Mouse (Mus musculus) right cerebral cortex, postnatal 14 days (tissue): ENCODE data around the gene Ntpcr.
A peak's percentile ranks its signal among the peaks of the same experiment; 100 is the strongest.

ENCODE experiments used
- DNase-seq: peaks from one replicate; pipeline ENCODE4 v3.0.0; 2022

Ntpcr gene

DNA sequence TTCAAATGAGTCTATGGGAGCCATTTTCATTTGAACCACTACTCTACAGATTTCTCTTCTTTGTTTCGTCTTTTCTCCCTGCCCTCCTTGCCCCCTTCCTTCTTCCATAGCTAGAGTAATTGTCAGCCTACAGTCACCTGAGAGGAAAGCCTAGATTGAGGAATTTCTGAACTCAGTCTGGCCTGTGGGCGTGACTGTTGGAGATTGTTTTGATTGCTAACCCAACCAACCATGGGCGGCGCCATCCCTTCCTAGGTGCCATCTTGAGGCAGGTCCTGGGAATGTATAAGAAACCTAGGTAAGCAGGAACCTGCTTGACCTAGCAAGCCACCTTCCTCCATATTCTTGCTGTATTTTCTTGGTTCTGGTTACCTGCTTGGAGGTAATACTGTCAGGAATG, 3.6 kb upstream of the Ntpcr start:
- DNase-seq: no peak

DNA sequence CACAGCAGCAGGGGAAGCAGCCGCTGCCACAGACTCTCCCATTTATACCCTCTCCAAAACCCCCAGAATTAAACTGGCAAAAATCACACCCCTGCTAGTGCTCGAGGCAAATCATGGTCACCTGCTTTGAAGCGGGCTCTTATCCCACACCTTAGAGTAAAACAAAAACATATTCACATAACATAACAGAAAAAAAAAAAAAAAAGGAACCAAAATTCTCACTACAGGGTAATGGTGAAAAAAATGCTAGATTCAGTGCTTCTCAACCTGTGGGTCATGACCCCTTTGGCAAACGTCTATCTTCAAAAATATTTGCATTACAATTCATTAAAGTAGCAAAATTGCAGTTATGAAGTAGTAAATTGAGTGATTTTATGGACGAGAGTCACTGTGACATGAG, 2.8 kb upstream of the Ntpcr start:
- no peak for DNase-seq

DNA sequence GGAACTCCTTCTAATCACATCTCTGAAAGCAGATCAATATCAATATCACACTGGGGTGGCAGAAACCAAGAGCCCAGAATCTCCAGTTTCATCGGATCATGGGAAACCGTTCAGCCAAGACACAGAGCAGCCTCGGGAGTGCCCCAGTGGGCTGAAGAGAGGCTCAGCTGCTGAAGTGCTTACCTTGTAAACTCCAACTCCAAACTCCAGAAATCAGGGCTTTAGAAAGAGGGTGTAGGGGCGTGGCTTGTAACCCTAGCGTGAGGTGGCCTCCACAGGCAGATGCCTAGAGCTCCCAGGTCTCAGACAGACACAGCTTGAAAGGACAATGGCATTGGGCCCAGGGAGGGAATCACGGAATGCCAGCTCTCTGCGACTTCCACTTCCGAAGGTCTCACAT, 2.0 kb upstream of the Ntpcr start:
- no peak for DNase-seq

DNA sequence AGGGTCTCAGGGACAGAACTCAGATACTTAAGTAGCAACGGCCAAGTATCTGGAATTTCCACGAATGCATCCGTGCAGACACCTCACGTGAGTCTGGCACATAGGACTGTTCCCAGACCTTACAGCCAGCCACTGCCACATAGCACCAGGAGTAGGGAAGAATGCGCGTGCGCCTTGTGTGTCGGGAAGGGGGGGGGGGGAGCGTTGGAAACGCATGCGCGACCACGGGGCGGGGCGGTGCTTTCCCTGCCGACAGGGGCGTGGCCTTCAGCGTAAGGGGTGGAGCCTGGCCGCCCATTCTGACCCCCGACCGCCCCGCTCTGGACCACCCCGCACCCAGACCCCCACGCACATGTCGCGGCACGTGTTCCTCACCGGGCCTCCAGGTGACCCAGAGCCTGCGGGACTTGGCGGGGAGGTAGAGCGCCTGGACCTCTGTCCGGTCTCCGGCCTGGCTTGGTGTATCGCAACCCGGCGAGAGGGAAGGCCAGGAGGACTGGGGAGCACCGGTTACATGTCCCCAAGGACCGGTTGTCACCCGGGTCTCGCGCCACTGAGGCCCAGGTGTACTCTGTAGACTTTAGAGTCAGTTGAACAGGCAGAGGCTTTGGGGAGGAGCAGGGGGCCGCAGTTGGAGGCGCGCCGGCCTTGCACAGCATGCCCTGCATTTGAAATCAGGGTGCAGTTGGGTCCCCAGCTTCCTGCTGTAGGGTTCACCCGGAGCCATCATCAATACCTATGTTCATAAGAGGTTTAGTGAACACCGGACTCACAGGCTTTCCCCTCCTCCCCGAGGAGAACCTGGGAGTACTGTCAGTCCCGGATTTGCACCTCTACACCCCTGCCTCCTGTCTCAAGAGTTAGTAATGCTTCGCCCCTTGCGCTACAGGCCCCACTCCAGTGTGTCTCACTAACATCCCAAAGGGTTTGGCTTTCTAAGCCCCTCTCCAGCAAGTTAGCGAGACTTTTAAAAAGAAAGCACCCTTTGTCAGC, 4.5 kb downstream of the Ntpcr start:
- DNase-seq: peak; percentile 92

DNA sequence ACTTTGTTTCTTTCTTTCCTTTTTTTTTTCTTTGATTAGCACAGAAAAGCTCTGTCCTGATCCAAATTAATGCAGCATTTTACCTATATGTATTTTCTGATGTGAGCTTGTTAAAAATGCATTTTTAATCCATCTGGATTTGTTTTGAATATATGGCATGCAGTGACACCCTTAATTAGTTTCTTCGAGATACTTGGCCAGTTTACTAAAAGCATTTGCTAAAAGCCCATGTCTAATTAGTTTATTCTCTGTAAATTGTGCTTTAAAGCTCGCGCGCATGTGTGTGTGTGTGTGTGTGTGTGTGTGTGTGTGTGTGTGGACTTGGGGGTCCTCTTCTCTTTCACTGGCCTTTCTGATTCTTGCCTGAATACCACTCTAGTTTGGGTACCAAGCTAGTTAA, 9.2 kb downstream of the Ntpcr start:
- DNase-seq: no peak

DNA sequence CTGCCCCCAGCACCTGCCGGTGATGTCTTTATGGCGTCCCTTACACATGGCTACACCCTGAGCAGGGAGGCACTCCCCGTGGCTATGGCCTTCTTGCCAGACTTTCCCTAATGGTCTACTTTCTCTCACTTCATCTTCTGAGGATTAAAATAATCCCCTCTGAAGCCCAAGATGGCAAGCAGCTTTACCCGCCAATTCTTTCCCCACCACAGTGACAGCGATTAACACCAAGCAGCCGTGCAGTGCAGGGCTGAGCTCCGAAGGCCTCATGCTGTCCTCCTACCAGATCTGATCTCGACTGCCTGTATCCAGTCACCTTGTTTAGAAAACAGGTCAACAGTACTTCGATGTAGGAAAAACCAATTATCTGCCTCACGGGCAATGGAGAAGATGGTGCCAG, 10.9 kb downstream of the Ntpcr start:
- DNase-seq: no peak

DNA sequence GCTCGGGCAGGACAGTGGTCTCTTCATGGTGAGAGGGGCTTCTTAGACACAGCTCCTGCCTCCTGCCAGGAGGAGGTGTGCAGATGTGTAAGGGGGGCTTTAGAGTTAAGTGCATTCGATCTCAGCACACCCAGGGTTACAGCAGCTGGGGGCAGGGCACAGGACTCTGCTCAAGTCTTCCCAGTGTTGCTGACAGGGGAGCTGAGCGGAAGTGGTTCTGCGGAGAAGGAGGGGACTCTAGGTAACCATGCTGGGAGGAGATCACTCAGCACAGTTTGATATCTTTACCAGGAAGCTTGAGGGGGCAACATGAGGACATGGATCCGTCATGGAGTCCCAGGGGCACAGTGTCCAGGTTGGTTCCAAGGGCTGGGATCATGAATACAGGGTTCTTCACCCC, 11.6 kb downstream of the Ntpcr start:
- DNase-seq: no peak

DNA sequence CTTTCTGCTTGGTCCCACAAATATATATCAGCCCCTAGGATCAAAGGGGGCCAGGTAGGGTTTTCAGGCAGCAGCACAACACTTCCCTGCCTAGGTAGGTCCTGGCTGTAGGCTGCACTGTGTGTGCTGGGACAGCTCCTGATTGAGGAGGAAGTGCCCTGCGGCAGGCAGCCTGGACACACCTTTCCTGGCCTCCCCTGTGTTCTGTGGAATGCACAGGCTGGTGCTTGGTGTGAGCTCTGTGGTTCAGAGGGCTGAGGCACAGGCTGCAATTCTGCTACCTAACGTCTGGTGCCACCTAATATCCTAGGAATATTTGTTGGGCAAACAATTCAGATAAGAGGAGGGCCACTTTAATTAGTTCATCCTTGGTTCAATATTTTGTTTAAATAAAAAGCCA, 12.1 kb downstream of the Ntpcr start:
- no peak for DNase-seq

DNA sequence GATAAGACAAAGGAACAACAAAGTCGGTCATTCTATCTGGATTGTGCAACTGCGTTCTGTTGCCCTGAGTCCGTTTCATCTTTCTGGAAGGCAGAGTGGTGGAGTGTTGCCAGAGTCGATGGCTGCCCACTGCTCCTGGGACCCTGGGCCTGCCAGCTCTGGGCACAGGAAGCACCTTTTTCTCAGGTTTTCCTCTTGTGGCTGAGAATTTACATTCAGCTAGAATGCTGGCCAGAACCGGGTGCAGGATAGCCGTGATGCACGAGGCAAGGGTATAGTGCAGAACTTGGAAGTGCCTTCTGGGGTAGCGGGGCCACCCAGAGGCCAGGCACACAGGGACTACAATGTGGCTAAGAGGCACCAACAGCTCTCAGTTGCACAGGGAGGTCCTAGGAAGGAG, 12.6 kb downstream of the Ntpcr start:
- DNase-seq: no peak

DNA sequence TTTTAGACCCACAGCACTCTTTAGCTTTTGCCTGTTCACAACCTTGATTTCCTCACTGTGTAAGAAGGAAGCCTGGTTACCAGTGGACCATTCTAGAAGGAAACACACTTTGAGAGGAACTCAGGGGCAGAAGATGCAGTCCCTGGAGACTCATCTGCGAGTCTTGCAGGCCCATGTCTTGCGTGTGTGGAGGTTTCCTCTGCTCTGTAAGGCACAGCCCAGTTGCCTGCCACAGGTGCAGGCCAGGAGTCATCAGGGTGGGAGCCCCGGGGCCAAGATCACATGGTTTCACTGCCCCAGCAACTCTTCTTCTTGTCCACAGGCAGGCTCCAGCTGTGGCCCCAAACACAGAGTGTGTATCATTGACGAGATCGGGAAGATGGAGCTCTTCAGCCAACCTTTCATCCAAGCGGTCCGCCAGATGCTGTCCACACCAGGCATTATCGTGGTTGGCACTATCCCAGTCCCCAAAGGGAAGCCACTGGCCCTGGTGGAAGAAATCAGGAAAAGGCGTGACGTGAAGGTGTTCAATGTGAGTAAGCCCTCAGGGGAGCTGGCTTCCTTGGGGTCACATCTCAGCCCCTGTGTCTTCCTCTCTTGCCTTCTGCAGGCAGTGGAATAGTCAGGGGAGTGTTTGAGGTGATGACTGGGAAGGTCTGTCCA, 15.3 kb downstream of the Ntpcr start:
- DNase-seq: no peak

DNA sequence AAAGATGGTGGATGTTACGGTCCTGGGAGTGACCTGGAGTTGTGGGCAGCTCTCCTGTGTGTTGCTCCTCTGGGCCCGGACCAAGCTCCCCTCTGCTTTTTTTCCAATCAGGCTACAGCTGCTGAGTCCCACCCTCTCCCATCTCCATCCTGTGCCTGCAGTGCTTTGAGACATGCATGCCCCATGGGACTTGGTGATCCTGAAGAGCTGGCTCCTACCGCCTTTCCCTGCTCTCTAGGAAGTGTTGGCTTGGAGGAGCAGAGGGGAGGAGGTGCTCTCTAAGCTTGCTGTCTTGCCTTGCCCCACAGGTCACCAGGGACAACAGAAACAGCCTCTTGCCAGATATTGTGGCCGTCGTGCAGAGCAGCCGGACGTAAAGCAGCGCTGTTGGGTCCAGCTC, 17.6 kb downstream of the Ntpcr start:
- no peak for DNase-seq

DNA sequence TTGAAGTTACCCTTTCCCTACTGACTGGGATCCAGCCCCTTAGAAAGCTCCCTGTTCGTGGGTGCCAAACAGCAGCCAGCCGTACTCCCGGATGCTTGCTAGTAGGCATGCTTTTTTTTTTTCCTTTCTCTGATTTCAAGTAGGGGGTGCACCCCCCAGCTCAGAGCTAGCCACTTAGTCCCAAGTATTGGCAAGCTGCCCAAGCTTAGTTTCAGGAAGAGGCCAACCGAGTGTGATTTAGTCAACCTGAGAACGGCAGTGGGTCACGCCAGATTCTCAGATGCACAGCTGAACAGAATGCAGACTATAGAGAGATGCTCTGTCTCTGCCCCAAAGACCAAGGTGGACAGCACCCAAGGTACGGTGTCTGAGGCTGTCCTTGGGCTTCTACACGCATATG, 21.1 kb downstream of the Ntpcr start:
- DNase-seq: no peak

DNA sequence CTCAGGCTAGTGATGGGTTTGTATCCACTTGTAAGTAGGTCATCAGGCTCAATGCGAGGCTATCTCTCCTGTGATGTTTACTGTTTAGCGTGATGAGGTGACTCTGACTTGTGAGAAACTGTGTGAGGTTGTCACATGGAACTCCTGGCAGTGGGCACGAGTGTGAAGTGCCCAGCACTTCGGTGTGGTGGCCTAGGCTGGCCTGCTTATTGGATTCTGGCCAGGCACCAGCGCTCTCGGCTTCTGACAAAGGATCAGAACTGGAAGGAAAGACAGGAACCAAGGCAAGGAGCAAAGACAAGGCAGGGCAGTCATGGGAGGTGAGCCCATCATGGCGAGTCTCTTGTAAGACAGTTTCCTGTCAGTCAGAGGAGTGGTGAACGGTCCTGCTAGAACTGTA, 26.1 kb downstream of the Ntpcr start:
- no peak for DNase-seq

DNA sequence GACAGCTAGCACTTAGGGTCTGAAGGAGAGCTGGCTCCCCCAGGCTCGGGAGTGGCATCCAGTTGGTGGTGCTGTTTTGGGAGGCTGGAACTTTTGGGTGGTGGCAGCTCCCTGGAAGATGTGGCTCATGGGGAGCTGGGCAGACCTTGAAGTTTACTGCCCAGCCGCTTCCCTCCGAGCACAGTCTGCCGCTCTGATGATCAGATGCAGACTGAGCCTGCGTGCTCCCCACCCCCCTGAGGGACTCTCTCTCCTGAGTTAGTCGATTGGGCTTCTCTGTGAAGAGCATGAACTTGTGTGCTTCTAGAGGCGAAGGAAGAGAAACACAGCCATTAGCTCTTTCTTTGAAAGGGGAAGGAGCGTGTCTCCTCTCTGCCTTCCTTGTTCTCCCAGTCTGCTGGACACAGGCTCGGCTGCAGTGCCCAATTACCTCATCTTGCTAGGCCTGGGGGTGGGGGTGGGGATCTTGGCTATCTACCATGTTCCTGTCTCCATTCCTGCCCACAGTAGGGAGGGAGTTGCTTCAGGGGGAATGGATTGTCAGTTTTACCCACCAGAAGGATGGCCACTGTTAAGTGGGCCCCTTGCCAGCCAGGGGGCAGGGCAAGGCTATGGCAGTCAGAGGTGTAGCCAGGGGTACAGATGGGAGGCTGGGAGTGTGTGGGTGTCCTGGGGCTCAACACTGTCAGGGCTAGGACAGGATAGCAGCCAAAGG, 26.8 kb downstream of the Ntpcr start:
- DNase-seq: no peak

DNA sequence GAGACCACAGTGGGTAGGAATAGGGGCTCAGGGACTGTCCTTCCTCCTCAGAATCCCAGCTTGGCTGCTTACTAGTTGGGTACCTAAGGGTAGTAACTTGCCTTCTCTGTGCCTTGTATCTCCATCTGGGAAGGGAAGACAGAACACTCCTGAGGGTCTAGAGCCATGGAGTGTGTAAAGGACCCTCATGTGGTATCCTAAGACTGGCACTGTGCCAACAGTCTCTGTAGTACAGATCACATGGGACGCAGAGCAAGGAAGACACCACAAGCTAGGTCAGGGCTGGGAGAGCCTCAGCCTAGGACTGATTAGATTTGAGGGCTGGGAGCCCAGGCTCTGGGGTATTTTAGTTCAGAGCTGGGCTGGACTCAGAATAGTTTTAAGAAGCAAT, 27.3 kb downstream of the Ntpcr start:
- no peak for DNase-seq

DNA sequence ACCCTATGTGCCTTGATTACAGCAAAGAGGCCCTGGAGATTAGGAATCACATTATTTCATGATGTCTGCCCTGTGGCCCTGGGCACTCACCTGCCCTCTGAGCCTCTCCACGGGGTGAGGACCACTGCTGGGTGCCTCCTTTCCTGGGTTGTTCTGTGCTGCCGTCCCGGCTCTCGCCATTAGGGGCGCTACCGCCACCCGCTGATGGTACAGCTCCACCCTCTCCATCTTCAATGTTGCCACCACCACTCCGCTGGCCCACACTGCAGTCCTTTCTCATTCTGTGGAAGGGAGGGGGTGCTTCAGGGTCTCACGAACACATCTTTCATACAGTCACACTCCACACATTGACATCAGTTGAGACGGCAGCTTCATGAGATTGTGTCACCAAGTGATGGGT, 29.3 kb downstream of the Ntpcr start:
- DNase-seq: peak; percentile 38

DNA sequence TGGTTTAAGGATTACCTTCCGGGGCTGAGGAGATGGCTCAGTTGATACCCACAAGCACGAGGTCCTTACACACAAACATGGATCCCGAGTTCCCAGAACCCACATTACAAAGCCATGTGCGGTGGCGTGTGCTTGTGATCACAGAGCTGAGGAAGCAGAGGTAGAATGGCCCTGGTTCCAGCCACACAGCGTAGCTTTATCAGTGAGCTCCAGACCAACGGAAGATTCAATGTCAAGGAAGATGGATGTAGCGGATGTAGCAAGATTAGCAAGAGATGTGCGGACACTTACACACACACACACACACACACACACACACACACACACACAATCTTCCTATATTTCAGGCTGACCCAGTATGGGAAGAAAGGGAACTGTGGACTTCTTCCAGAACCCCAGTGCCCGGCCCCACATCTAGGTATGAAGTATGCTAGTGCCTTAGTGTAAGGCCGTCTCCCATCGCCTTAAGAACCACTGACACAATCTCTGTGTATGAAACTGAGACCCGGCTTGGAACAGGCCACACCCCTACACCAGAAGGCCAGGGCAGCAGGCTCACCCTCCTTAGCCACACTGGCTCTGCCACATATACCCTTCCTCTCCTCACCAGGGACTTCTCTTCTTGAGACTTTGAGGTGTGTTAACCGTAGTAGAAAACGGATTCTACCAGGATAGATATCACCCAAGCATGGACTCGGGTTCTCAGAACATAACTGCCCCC, 33.5 kb downstream of the Ntpcr start:
- DNase-seq: no peak

DNA sequence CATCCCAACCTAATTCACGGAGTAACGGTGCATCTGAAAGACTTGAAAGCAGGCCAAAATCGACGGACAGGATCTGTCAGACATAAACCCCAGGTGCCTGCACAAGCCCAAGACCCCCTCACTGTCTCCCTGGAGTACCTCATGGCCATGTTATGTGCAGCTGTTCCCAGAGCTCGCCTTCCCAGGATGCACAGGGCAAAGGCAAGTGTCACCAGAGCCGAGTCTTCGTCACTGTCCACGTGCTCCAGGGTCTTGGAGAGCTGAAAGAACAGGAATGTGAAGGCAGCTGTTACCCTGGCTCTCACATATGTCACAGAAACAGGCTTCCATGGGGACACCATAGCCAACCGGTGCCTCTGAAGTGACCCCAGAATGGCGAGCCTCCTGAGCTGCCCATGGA, 38.3 kb downstream of the Ntpcr start:
- no peak for DNase-seq

DNA sequence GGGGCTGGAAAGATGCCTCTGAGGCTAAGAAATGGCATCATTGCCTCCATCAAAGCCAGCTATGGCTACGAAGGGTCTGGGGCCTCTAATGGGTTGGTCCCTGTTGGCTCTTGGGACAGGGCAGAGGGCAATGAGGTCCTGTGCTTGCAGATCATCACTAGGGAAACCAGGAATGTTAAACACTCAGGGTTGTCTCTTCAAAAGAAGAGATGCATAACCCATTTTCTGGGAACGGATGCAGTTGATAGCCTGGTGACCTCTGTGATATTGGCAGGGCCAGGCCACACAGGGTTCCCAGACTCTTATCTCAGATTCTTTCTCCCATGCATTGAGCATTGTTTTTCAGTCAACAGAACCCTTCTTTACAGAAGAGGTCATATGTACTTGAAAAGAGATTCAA, 42.5 kb downstream of the Ntpcr start:
- DNase-seq: no peak

DNA sequence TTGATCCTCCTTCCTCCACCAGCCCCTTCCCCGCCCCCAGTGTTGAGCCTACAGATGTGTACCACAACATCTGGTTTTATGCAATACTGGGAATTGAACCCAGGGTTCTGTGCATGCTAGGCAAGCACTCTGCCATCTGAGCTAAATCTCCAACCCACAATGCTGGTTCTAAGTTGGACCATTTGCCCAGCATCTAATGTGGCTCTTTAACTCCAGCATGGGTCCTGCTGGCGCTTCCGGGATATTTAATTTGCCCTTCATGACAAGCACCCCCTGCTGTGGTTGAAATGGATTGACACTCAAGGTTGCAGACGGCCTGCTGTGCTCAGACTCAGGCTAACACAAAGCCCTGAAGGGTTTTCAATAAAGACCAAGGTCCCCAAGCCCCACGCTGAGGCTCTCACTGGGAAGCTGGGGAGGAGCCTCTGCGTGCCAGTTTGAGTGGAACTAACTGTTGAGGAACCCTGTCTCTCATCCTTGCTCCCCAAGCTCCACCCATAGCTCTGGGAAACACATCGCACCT, 43.6 kb downstream of the Ntpcr start:
- DNase-seq: no peak

DNA sequence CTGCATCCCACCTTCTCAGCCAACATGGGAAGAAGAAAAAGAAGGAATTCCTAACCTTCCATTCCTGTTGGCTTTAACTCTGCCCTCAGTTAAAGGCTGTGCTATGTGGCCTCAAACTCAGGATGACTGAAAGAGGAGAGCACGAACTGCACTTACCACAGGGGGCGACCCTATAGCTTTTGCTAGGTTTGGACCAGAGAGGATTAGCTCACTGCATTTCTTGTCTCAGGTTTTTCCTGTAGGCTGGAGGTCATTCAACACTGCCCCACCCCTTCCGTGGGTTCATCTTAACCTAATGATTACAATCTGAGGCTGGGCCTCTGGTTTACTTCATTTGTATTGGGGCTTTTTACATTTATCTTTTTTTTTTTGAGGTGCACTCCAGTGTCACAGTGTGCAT, 45.3 kb downstream of the Ntpcr start:
- no peak for DNase-seq

DNA sequence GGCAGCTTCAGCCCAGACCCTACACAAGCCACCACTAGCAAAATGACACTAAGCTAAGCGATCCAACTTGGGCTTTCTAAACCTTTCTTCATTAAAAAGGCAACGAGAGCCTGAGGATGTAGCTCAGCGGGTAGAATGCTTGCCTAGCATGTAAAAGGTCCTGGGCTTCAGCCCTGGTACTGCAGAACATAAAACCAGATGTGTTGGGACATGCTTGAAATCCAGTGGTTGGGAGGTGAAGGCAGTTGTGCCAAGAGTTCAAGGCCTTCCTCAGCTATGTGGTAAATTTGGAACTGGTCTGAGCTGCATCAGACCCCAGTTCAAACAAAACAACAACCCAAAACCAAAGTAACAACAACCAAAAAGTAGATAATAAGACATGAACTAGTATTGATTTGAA, 46.6 kb downstream of the Ntpcr start:
- DNase-seq: no peak

DNA sequence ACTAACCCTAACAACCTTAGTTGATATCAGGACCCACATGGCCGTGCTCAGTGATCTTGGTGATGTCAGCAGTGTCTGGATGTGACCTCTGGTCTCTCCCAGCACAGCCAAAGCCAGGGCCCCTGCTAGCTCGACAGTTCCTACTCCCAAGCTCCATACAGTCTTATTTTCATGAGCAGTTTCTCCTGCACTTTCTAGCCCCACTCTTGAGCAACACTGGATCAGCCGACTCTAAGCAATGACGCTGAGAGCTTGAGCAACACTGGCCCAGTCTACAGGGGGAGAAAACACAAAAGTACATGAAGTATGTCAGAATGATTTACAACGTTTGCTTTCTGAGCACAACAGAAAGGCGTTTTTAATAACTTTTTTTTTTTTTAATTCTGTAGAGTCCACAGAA, 47.0 kb downstream of the Ntpcr start:
- DNase-seq: no peak
